Mouse (Mus musculus) heart, adult 9 months (tissue): ENCODE results near the gene Hdac4.

Experiments used
- DNase-seq, 2 experiments: peaks; one replicate each; pipeline ENCODE4 v3.0.0; 2022; ENCODE audit warnings: low spot score in 2 of 2

Gene Hdac4

GRCm38 (mm10) chr1:91921702-91922101 lies 273.8 kb downstream of the Hdac4 start:
- no peak for DNase-seq

GRCm38 (mm10) chr1:91921279-91921678 lies 274.2 kb downstream of the Hdac4 start:
- no peak for DNase-seq

- no peak for DNase-seq
Measured at GRCm38 (mm10) chr1:91920038-91920589, 275.4 kb downstream of the Hdac4 start.

GRCm38 (mm10) chr1:91918257-91918800 lies 277.2 kb downstream of the Hdac4 start:
- DNase-seq = no peak

GRCm38 (mm10) chr1:91917596-91917995 lies 277.9 kb downstream of the Hdac4 start:
- no peak for DNase-seq

GRCm38 (mm10) chr1:91915961-91916360 lies 279.5 kb downstream of the Hdac4 start:
- no peak for DNase-seq

- DNase-seq = no peak
Measured at GRCm38 (mm10) chr1:91914648-91915047, 280.9 kb downstream of the Hdac4 start.

- peak in 1 of 2 experiments; percentile 38 for DNase-seq
Measured at GRCm38 (mm10) chr1:91913850-91914249, 281.6 kb downstream of the Hdac4 start.

GRCm38 (mm10) chr1:91912227-91913119 lies 283.0 kb downstream of the Hdac4 start:
- no peak for DNase-seq

GRCm38 (mm10) chr1:91905268-91905667 lies 290.2 kb downstream of the Hdac4 start:
- DNase-seq = no peak

GRCm38 (mm10) chr1:91903241-91903981 lies 292.1 kb downstream of the Hdac4 start:
- peak in 1 of 2 experiments; percentile 52 for DNase-seq

GRCm38 (mm10) chr1:91897078-91897477 lies 298.4 kb downstream of the Hdac4 start:
- DNase-seq = no peak

- DNase-seq = no peak
Measured at GRCm38 (mm10) chr1:91894286-91894685, 301.2 kb downstream of the Hdac4 start.

- no peak for DNase-seq
Measured at GRCm38 (mm10) chr1:91893598-91893997, 301.9 kb downstream of the Hdac4 start.

- DNase-seq = no peak
Measured at GRCm38 (mm10) chr1:91883115-91883514, 312.4 kb downstream of the Hdac4 start.

GRCm38 (mm10) chr1:91880899-91881298 lies 314.6 kb downstream of the Hdac4 start:
- DNase-seq = no peak

GRCm38 (mm10) chr1:91880156-91880555 lies 315.3 kb downstream of the Hdac4 start:
- DNase-seq = no peak
